Mouse (Mus musculus) thymus, adult 2 months (tissue): ENCODE results near the gene Per2. TPM values are rescaled to one million over a fixed set of nuclear protein-coding genes. Genes with fewer than 3 reads are reported as not detected.
"Not testable (repeated sequence)": the region's sequence is repeated elsewhere in the genome, so short reads cannot be mapped to it uniquely, and the experiment has no call there.

Experiments used
- DNase-seq: peaks from one replicate; pipeline ENCODE4 v3.0.0; 2021
- H3K27ac ChIP-seq: fragments of 200-500 bp; 2 replicates; pipeline ENCODE4 v1.5.1; 2012; ENCODE audit warnings: low read length, control low read depth; ENCODE audit not compliant: control insufficient read depth, insufficient read depth
- H3K27me3 ChIP-seq: fragments of 200-500 bp; 2 replicates; pipeline ENCODE4 v1.6.1; 2012; ENCODE audit warnings: mild to moderate bottlenecking, low read length, moderate library complexity, mixed read lengths; ENCODE audit not compliant: control insufficient read depth, insufficient read depth
- H3K36me3 ChIP-seq: fragments of 200-500 bp; 2 replicates; pipeline ENCODE4 v1.6.1; 2012; ENCODE audit warnings: mild to moderate bottlenecking, low read length, moderate library complexity; ENCODE audit not compliant: control insufficient read depth, insufficient read depth
- H3K4me1 ChIP-seq: fragments of 200-500 bp; replicated peaks from 2 replicates; pipeline ENCODE4 v1.6.1; 2012; ENCODE audit warnings: low read length; ENCODE audit not compliant: control insufficient read depth, insufficient read depth
- H3K4me3 ChIP-seq: fragments of 200-500 bp; 2 replicates; pipeline ENCODE4 v1.5.1; 2012; ENCODE audit warnings: mild to moderate bottlenecking, low read length, control low read depth, moderate library complexity; ENCODE audit not compliant: control insufficient read depth, insufficient read depth
- CTCF ChIP-seq: fragments of 200-500 bp; IDR thresholded peaks from 2 replicates; pipeline ENCODE4 v1.5.1; 2012; ENCODE audit warnings: mild to moderate bottlenecking, control low read depth, low read length, moderate library complexity, borderline replicate concordance; ENCODE audit not compliant: control insufficient read depth, poor library complexity, insufficient read depth; ENCODE audit errors: extremely low read depth
- POLR2A ChIP-seq: fragments of 200-500 bp; IDR thresholded peaks from 2 replicates; pipeline ENCODE4 v1.6.1; 2012; ENCODE audit warnings: mild to moderate bottlenecking, low read length, control low read depth, moderate library complexity; ENCODE audit not compliant: control insufficient read depth, poor library complexity, insufficient read depth; ENCODE audit errors: extremely low read depth
- WGBS: fragments of 180-500 bp; shearing (Covaris S2); methylation state at CpG from one replicate; pipeline ENCODE4 v1.1.7; 2018; 5-methylcytosine and 5-hydroxymethylcytosine counted together
- polyA plus RNA-seq: library from polyadenylated mRNA; depleted of rRNA; stranded (reverse); fragments of >200 nt; gene quantifications from 2 replicates; pipeline ENCODE4 v1.2.3, GENCODE M21; 2012

Gene Per2
- polyA plus RNA-seq, 1 experiment = 3.3 TPM

- 70% methylated on average over 7 of the region's 7 CpGs for WGBS
- no peaks in the 10 kb centered on the region for H3K27me3 ChIP-seq
- no peak for DNase-seq
- H3K27ac ChIP-seq = no peak overlapping the region
- no peak overlapping the region for H3K4me3 ChIP-seq
- no peaks in the 10 kb centered on the region for H3K36me3 ChIP-seq
- no peaks in the 10 kb centered on the region for H3K4me1 ChIP-seq
- TF ChIP-seq POLR2A = no peak
- no peak for TF ChIP-seq CTCF
Observed at GRCm38 (mm10) chr1:91482616-91483211, 23.6 kb upstream of the Per2 start.

GRCm38 (mm10) chr1:91478958-91479357 is 19.8 kb upstream of the Per2 start:
- no peak for DNase-seq
- no peaks in the 10 kb centered on the region for H3K36me3 ChIP-seq
- no peaks in the 10 kb centered on the region for H3K4me1 ChIP-seq
- no peak overlapping the region for H3K27ac ChIP-seq
- H3K27me3 ChIP-seq = no peaks in the 10 kb centered on the region
- WGBS = 100% methylated on average over 1 of the region's 1 CpGs
- H3K4me3 ChIP-seq = no peak overlapping the region
- TF ChIP-seq CTCF = no peak

- not testable (repeated sequence) for H3K4me3 ChIP-seq, H3K27me3 ChIP-seq, H3K27ac ChIP-seq, DNase-seq, H3K36me3 ChIP-seq, H3K4me1 ChIP-seq
- over 99% methylated on average over 12 of the region's 13 CpGs for WGBS
Observed at GRCm38 (mm10) chr1:91478145-91478544, 19.0 kb upstream of the Per2 start.

- no peak for DNase-seq
- H3K36me3 ChIP-seq = no peaks in the 10 kb centered on the region
- H3K27me3 ChIP-seq = no peaks in the 10 kb centered on the region
- H3K4me3 ChIP-seq = no peak overlapping the region
- TF ChIP-seq CTCF = no peak
- no peak for TF ChIP-seq POLR2A
- H3K27ac ChIP-seq = no peak overlapping the region
- H3K4me1 ChIP-seq = no peaks in the 10 kb centered on the region
- WGBS = 88% methylated on average over 4 of the region's 4 CpGs
Observed at GRCm38 (mm10) chr1:91469888-91470419, 10.8 kb upstream of the Per2 start.

- DNase-seq = no peak
- Histone ChIP-seq H3K36me3 (no peaks in the 10 kb centered on the region), H3K4me1 (no peaks in the 10 kb centered on the region), H3K4me3 (no peak overlapping the region), H3K27me3 (no peaks in the 10 kb centered on the region), H3K27ac (no peak overlapping the region)
- WGBS = 96% methylated on average over 6 of the region's 6 CpGs
- no peak for TF ChIP-seq CTCF
- no peak for TF ChIP-seq POLR2A
Observed at GRCm38 (mm10) chr1:91466186-91466585, 7.1 kb upstream of the Per2 start.

- Histone ChIP-seq H3K4me1 (no peaks in the 10 kb centered on the region), H3K27me3 (no peaks in the 10 kb centered on the region), H3K27ac (no peak overlapping the region), H3K4me3 (no peak overlapping the region), H3K36me3 (no peaks in the 10 kb centered on the region)
- WGBS = 20% methylated on average over 1 of the region's 1 CpGs
- DNase-seq = no peak
- no peak for TF ChIP-seq POLR2A
- no peak for TF ChIP-seq CTCF
Observed at GRCm38 (mm10) chr1:91465244-91465643, 6.1 kb upstream of the Per2 start.

- Histone ChIP-seq H3K4me3 (no peak overlapping the region), H3K27me3 (no peaks in the 10 kb centered on the region), H3K36me3 (no peaks in the 10 kb centered on the region), H3K4me1 (peaks cover 3% of the 10 kb centered on the region), H3K27ac (no peak overlapping the region)
- WGBS = 88% methylated on average over 5 of the region's 5 CpGs
- no peak for TF ChIP-seq POLR2A
- TF ChIP-seq CTCF = no peak
- DNase-seq = no peak
Observed at GRCm38 (mm10) chr1:91464436-91464835, 5.3 kb upstream of the Per2 start.
